Mouse (Mus musculus) cerebellum, adult 9-10 months (tissue): ENCODE data around the gene Gabrb3.

ENCODE experiments used
- DNase-seq: peaks from one replicate; pipeline ENCODE4 v3.0.0; 2022

Gene Gabrb3

DNA sequence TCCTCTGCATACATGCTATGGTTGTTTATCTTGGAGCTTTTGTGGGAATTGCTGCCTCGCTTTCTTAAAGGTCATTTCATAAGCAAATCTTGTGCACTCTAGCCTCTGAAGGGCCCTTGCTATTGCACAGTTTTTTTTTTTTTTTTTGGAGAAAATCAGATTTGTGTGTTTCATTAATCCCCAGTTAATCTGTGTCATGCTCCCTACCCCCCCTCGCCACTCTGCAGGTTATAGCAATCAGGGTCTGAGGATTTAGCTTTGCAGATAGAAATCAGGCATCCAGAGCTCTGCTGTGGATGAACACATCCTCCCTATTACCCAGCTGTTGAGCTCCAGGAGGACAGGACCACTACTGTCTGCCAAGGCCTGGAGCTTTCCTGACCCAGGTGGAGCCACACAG is at the start of gene Gabrb3:
Gene Gabrb3 (plus strand): TSS at position 301 of the 400 bp plus-strand sequence.
- DNase-seq, result no peak

- peak; percentile 14 for DNase-seq
Measured at GRCm38 (mm10) chr7:57384112-57384511, 35.4 kb upstream of the Gabrb3 start.

- no peak for DNase-seq
Measured at GRCm38 (mm10) chr7:57386517-57387340, 32.8 kb upstream of the Gabrb3 start, which contains the start of gene Gabrg3. Gene Gabrg3 (minus strand): TSS chr7:57387188.

- DNase-seq, result no peak
Measured at GRCm38 (mm10) chr7:57387341-57387654, 32.2 kb upstream of the Gabrb3 start.

GRCm38 (mm10) chr7:57390046-57390445 is 29.4 kb upstream of the Gabrb3 start:
- no peak for DNase-seq

DNA sequence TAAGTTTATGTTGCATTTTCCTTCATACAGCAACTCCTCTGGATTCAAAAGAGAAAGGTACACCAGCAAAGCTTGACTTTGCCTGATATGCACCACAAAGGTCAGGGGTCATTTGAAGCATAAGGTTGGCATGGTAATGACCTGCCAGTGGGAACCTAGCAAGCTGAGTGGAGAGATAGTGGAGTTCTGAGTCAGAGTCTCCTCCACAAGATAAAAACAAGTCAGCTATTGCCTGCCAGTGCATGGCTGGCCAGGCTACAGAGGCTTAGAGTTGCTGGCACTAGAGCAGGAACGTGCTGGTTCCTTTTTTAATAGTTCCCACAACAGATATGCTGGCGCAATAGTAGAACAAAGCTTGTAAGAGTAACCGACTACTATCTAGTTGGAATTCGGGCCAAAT is 25.9 kb upstream of the Gabrb3 start:
- no peak for DNase-seq

DNA sequence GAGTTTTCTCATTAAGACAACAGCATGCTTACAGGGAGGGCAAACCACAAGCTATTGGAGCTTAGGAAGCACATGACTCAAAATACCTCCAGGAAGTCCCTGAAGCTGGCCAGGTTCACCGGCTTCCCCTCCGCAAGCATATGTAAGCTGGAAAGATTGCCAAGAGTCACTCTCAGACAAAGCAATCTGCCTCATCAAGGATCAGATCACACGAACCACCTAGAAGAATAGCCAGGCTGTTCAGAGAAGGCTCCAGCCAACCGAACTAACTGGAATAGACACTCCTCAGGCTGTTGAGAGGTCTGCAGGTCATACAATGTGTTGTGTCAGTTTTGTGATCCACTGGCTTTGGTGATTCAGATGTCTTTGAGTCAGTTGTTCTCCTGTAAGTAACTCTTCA is 8.3 kb upstream of the Gabrb3 start:
- DNase-seq, result no peak

DNA sequence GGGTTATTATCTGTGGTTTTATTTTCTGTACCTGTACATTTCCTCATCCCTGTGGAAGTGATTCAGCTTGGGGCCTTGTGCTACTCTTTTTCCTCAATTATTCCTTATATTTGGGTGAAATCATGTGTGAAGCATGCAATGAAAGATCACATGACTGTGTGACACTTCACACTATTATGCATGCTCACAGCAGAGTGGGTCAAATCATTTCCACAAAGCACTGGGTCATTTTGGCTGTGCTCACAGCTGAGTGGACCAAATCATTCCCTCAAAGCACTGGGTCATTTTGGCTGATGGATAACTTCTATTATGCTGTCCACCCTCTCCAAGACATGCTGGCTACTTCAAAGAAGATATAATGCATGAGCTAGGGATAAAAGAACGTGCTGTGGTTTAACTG is 6.6 kb upstream of the Gabrb3 start:
- no peak for DNase-seq

GRCm38 (mm10) chr7:57421044-57421443 is 1.6 kb downstream of the Gabrb3 start:
- no peak for DNase-seq

- DNase-seq, result no peak
Measured at GRCm38 (mm10) chr7:57422675-57423074, 3.2 kb downstream of the Gabrb3 start.

GRCm38 (mm10) chr7:57448239-57448638 is 28.7 kb downstream of the Gabrb3 start:
- DNase-seq, result no peak

GRCm38 (mm10) chr7:57460354-57460753 is 40.9 kb downstream of the Gabrb3 start:
- DNase-seq, result no peak

DNA sequence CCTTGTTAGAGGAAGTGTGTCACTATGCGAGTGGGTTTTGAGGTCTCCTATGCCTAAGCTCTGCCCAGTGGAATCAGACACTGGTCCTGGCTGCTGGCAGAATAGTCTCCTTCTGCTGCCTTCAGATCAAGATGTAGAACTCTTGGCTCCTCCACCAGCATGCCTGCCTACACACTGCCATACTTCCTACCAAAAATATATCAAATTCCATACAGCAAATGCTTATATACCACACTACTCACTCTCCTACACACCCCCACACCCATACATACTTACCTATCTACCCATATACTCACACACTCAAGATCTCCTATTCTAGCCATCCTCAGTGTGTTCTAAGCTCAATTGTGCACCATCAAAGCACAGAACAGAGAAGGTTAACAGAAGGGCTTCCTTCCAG is 51.8 kb downstream of the Gabrb3 start:
- no peak for DNase-seq

GRCm38 (mm10) chr7:57473811-57474525 is 54.5 kb downstream of the Gabrb3 start:
- DNase-seq, result peak; percentile 36

- peak; percentile 10 for DNase-seq
Measured at GRCm38 (mm10) chr7:57482896-57483295, 63.4 kb downstream of the Gabrb3 start.

- no peak for DNase-seq
Measured at GRCm38 (mm10) chr7:57486907-57487306, 67.4 kb downstream of the Gabrb3 start.

DNA sequence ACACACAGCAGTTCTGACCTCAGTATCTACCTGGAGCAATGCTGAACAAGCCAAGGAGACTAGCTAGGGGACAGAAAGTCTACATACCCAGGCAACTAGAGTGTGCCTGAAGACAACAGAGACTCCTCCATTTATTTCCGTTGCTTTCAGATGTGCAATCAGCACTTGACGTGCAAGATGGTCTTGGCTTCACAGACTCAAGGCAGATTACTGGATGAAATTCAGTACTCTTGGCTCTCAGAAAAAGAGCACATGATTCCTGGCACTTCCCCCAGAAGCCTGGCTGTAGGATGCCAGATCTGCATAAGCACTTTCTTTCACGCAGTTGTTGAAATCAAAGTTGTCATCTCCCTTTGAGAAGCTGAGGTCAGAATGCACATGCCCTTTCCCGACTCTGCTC is 72.3 kb downstream of the Gabrb3 start:
- no peak for DNase-seq

DNA sequence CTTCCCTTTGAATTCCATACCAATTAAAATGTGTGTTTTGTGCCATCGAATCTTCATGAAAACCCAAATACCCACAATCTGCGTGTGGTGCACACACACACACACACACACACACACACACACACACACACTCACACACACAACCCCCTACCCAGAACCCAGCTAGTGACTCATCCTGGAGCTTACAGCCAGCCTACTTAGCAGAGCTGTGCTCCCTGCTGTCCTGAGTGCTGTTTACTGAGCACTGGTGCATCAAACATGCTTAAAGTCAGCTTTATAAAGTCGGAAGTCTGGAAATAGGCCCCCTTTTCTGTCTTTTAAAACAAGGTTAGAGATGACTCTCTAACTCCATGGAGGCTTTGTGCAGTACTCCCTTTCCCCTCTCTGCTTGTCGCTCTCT is 83.3 kb downstream of the Gabrb3 start:
- DNase-seq, result no peak

DNA sequence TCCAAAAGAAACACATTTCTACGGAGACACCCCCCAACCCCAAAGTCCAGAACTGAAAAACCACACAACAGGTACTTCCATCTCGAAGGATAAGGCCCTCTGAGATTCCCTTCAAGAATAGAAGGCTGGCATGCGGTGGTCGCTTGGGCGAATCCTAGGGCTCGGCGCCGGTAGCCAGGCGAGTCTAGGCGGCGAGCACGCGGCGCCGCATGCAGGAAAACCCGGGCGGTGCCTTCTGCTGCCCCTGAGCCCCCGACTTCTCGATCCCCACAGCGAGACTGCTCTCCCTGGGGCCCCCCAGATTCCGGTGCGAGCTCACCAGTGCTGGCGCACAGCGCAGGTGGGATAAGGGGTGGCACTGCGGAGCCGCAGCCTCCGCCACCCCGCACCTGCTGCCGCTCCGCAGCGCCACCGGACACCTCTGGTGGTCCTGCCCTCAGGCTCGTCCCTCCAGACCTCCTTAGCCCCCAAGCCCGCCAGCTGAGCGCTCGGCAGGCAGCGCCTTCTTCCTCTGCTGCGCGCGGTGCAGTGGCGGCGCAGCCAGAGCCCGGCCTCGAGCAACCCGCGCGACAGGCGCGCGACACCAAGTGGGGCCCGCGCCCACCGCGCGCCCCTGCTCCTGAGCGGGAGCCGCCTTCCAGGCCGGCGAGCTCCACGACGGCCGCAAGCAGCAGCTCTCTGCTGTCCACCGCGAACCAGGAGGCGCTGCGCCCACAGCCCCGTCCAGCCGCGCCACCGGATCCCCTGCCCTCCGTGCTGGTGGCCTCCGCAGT is 89.6 kb downstream of the Gabrb3 start:
- no peak for DNase-seq

DNA sequence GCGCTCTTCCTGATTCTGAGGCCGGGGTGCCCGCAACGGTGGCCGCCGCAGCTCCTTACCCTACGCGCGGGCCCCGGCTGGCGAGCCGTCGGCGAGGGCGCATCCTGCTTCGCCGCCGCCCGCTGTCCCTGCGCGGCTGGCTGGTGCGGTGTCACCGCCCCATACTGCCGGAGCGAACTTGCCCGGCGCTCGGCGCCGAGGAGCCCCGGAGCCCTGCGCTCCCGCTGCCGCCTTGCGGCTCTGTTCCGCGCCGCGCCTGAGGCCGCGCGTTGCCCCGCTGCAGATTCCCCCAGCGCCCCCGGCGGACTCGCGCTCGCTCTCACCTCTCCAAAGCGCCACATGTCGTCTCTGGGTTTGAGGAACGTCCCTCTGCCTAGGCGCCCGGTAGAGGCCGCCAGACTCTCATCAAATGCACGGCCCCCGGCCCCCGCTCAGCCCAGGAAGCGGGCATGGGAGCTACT is 90.2 kb downstream of the Gabrb3 start, which contains the start of gene Gabra5:
Gene Gabra5 (minus strand): TSS at position 379 of the 461 bp plus-strand sequence.
- DNase-seq, result no peak

DNA sequence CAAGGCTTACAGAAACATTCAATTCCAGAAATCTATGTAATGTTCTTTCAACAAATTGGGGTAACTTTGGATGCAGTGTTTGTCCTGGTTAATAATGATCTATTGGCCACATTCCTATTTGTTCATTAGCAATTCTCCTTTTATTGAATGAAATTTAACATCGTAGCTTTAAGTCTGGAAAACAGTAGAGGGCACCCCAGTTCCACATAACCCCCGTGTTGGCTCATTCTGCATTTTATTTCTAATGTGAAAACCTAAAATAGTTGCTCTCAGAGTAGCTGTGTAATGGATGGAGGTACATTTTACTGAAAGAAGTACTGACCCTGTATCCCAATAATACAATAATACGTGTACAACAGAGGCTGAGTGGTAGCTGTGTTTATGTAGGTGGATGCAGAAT is 93.5 kb downstream of the Gabrb3 start:
- DNase-seq, result peak; percentile 62

DNA sequence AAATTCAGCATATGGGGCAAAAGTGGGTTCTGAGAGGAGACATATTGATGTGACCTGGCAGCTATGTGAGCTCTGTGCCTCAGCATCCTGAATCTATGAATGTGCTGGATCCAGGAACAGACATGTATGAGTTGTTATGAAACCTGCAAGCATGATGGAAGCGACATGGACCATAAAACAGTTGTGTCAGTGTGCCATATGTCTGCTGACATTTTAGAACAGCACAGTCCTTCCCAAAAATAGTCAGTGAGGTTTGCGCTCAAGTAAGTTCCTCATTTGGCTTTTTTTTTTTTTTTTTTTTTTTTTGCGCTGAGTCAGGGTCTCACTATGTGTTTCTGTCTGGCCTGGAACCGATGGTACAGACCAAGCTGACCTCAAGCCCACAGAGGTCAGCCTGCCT is 110.0 kb downstream of the Gabrb3 start:
- no peak for DNase-seq

- no peak for DNase-seq
Measured at GRCm38 (mm10) chr7:57529954-57530353, 110.5 kb downstream of the Gabrb3 start.
